Mouse (Mus musculus): ENCODE measurements around the gene Sec14l1. TPM values are rescaled to one million over a fixed set of nuclear protein-coding genes. Genes with fewer than 3 reads are reported as not detected.

The Sec14l1 gene
- polyA plus RNA-seq, 1 experiment, result 30.1 TPM

DNA sequence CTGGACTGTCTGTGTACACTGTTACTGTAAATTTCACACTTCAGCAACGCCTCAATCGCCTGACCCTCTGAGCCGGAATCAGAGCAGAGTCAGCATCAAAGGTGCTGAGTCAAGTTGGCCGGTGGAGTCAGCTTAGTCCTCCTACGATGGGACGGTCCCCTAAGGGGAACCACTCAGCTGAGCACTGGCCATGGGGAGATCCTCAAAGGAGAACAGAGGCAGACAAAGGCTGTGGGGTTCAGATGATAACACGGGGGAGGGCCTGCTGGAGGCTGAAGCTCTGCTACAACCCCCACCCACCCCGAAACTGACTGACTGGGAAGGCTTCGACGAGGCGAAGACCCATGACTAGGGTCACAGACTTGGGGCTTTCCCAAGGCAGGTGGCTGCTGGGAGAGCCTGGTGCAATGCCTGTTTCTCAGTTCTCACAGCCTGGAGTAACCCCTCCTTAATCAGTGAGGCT, 79.5 kb downstream of the Sec14l1 start:
- no peak overlapping the region for H3K27ac ChIP-seq (ENCODE audit: insufficient read depth, low read length)
- WGBS, result 49% methylated on average over 11 of the region's 11 CpGs

DNA sequence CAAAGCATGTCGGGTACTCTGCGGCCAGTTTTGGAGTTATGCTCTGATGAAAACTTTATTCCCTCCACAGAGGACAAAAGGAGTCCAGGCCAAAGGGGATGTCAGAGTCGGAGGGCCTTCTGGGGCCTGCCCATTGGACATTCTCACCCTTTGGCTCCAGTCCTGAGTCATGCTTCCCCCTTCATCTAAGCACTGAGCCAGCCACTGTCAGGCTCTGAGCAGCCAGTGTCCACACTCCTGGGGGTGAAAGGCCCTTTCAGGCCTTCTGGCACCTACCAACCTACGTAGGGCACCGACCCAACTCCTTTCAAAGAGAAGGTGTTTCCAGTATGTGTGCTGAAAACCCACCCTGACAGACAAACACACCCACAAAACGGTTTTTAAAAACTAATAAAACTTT, 80.6 kb downstream of the Sec14l1 start:
- Histone ChIP-seq H3K4me3 (ENCODE audit: extremely low read depth, insufficient read depth, insufficient read length) (no peak overlapping the region), H3K36me3 (ENCODE audit: control insufficient read depth, insufficient read depth, low read length) (no peaks in the 10 kb centered on the region), H3K27me3 (ENCODE audit: control insufficient read depth, insufficient read depth, low read length) (no peaks in the 10 kb centered on the region; the same call in 1 of the 2 replicates), H3K27ac (ENCODE audit: insufficient read depth, low read length) (no peak overlapping the region), H3K4me1 (ENCODE audit: control insufficient read depth, insufficient read depth, insufficient read length) (peaks cover 2% of the 10 kb centered on the region; the same call in 1 of the 2 replicates)
- no peak for TF ChIP-seq POLR2A (IDR thresholded peaks at IDR 0.05; ENCODE audit: low read depth, low read length)
- WGBS, result 85% methylated on average over 6 of the region's 6 CpGs
- DNase-seq (ENCODE audit: low read depth in 1 of 2, low spot score in 2 of 2), result no peak

More for the DNA sequence above, 79.5 kb downstream of the Sec14l1 start:
- no peaks in the 10 kb centered on the region for H3K36me3 ChIP-seq (ENCODE audit: control insufficient read depth, insufficient read depth, low read length)
- TF ChIP-seq CTCF (IDR thresholded peaks at IDR 0.05; ENCODE audit: extremely low read depth, insufficient read depth, insufficient read length, insufficient replicate concordance), result no peak
- no peaks in the 10 kb centered on the region; the same call in 1 of the 2 replicates for H3K27me3 ChIP-seq (ENCODE audit: control insufficient read depth, insufficient read depth, low read length)
- no peak overlapping the region for H3K4me3 ChIP-seq (ENCODE audit: extremely low read depth, insufficient read depth, insufficient read length)
- peaks cover 2% of the 10 kb centered on the region; the same call in 1 of the 2 replicates for H3K4me1 ChIP-seq (ENCODE audit: control insufficient read depth, insufficient read depth, insufficient read length)
- DNase-seq (ENCODE audit: low read depth in 1 of 2, low spot score in 2 of 2), result no peak

DNA sequence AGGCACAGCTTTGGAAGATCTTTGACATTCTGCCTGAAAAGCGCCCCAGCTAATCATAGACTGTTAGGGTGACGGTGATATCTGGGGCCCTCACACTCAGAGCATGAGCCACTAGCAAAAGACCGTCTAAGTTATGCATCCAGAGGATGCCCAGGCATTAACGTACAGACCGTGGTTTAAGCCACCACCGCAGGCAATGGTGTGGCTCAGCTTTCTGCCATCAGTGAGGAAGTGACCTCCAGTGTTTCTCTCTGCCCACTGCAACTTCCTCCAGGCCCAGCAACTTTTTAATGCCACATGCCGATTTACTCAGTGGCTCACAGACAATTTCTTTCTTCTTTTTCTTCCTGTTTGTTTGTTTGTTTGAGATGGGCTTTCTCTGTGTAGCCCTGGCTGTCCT, 81.7 kb downstream of the Sec14l1 start:
- TF ChIP-seq CTCF (IDR thresholded peaks at IDR 0.05; ENCODE audit: extremely low read depth, insufficient read depth, insufficient read length, insufficient replicate concordance) (no peak), POLR2A (IDR thresholded peaks at IDR 0.05; ENCODE audit: low read depth, low read length) (no peak)
- 29% methylated on average over 7 of the region's 7 CpGs for WGBS

DNA sequence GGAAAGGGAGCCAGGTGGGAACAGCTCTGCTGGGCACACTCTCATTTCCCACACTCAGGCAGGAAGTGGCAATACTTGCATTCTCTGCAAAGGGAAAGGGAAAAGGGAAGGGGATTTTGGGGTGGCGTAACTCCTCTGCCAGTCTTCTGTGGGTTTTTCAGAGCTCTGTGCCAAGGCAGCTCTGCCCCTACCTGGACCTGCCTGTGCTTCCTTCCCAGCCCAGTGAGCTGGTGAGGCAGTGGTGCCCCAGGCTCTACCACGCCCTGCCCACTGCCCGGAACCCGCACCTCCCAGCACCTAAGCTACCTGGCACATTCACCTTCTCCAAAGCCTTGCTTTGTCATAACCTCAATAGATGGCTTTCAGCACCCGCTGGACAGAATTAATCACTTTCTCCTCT, 83.2 kb downstream of the Sec14l1 start:
- TF ChIP-seq POLR2A (IDR thresholded peaks at IDR 0.05; ENCODE audit: low read depth, low read length) (no peak), CTCF (IDR thresholded peaks at IDR 0.05; ENCODE audit: extremely low read depth, insufficient read depth, insufficient read length, insufficient replicate concordance) (no peak)
- Histone ChIP-seq H3K27me3 (ENCODE audit: control insufficient read depth, insufficient read depth, low read length) (no peaks in the 10 kb centered on the region; the same call in 1 of the 2 replicates), H3K36me3 (ENCODE audit: control insufficient read depth, insufficient read depth, low read length) (no peaks in the 10 kb centered on the region), H3K4me1 (ENCODE audit: control insufficient read depth, insufficient read depth, insufficient read length) (peaks cover 2% of the 10 kb centered on the region; the same call in 1 of the 2 replicates), H3K27ac (ENCODE audit: insufficient read depth, low read length) (no peak overlapping the region), H3K4me3 (ENCODE audit: extremely low read depth, insufficient read depth, insufficient read length) (no peak overlapping the region)
- 48% methylated on average over 5 of the region's 5 CpGs for WGBS
- DNase-seq (ENCODE audit: low read depth in 1 of 2, low spot score in 2 of 2), result no peak

More for the DNA sequence above, 81.7 kb downstream of the Sec14l1 start:
- no peak overlapping the region for H3K27ac ChIP-seq (ENCODE audit: insufficient read depth, low read length)
- H3K4me1 ChIP-seq (ENCODE audit: control insufficient read depth, insufficient read depth, insufficient read length), result peaks cover 2% of the 10 kb centered on the region; the same call in 1 of the 2 replicates
- H3K4me3 ChIP-seq (ENCODE audit: extremely low read depth, insufficient read depth, insufficient read length), result no peak overlapping the region
- H3K27me3 ChIP-seq (ENCODE audit: control insufficient read depth, insufficient read depth, low read length), result no peaks in the 10 kb centered on the region; the same call in 1 of the 2 replicates
- no peaks in the 10 kb centered on the region for H3K36me3 ChIP-seq (ENCODE audit: control insufficient read depth, insufficient read depth, low read length)
- DNase-seq (ENCODE audit: low read depth in 1 of 2, low spot score in 2 of 2), result no peak

DNA sequence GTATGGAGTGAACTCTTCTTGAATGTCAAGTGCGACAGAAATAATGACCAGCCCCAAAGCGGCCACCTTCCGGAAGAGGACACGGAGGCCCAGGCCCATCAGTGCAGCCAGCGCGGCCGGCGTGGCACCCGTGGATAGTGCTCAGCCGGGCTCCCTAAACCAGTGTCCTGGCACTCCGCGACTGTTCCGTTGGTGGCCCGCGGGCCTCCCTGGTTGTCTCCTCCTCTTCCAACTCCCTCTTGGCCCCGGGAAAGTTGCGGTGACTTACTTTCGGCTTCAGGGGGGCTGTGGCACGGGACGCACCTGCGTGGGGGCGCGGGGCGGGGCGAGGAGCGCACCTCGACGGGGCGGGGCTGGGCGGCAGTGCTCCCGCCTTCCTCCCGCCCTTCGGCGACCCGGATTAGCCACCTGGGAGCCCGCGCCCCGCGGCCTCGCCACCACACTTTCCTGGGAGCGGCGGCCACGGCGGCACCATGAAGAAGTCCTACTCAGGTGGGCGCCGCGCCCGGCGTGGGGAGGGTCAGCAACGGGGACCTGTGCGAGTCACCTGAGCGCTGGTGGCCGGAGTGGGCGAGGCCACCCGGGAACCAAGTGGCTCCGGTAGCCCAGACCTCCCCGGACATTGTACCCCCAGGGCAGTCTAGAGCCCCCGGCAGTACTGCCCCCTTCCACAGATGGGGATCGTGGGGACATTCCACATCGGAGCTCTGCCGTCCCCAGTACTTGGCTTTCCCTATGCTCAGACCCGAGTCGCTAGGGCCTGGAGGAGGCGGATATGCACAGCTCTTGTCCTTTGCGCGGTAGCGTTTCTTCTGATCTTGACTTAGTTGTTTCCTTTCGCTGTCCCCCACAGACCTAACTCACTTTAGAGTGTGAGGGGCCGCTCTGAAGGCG, 84.6 kb downstream of the Sec14l1 start, which contains the start of gene Sept9:
Sept9 (plus strand) TSS at position 380 of the 894 bp plus-strand sequence.
- Histone ChIP-seq H3K4me3 (ENCODE audit: extremely low read depth, insufficient read depth, insufficient read length) (peak within 1 kb of the TSS; percentile 48; the same call in 1 of the 2 replicates), H3K4me1 (ENCODE audit: control insufficient read depth, insufficient read depth, insufficient read length) (peaks cover 2% of the 10 kb centered on the region; the same call in 1 of the 2 replicates), H3K36me3 (ENCODE audit: control insufficient read depth, insufficient read depth, low read length) (no peaks in the 10 kb centered on the region), H3K27ac (ENCODE audit: insufficient read depth, low read length) (peak within 1 kb of the TSS; percentile 1; the same call in 1 of the 2 replicates), H3K27me3 (ENCODE audit: control insufficient read depth, insufficient read depth, low read length) (no peaks in the 10 kb centered on the region; the same call in 1 of the 2 replicates)
- 10% methylated on average over 69 of the region's 70 CpGs for WGBS
- DNase-seq (ENCODE audit: low read depth in 1 of 2, low spot score in 2 of 2), result no peak
- no peak for TF ChIP-seq CTCF (IDR thresholded peaks at IDR 0.05; ENCODE audit: extremely low read depth, insufficient read depth, insufficient read length, insufficient replicate concordance)
- no peak for TF ChIP-seq POLR2A (IDR thresholded peaks at IDR 0.05; ENCODE audit: low read depth, low read length)

DNA sequence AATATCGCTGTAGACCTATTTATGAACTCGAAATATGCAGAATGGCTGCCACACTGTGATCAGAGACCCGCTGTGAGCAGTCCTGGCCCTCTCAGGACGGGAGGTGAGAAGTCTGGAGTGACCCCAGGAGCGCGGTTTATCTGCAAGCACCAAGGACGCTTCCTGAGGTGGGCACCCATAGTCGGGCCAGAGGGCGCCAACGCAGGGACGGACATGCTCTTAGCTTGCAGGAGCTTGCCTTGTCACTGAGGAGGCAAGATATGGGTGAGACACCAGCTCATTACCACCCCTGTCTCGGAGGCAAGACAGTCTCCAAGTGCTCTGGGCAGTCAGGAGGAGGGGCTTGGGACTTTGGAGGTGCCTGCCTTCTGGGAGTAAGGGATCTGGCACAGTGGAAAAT, 86.9 kb downstream of the Sec14l1 start:
- H3K36me3 ChIP-seq (ENCODE audit: control insufficient read depth, insufficient read depth, low read length), result no peaks in the 10 kb centered on the region
- TF ChIP-seq POLR2A (IDR thresholded peaks at IDR 0.05; ENCODE audit: low read depth, low read length) (no peak), CTCF (IDR thresholded peaks at IDR 0.05; ENCODE audit: extremely low read depth, insufficient read depth, insufficient read length, insufficient replicate concordance) (no peak)
- WGBS, result 85% methylated on average over 12 of the region's 12 CpGs
- H3K27ac ChIP-seq (ENCODE audit: insufficient read depth, low read length), result no peak overlapping the region
- H3K4me3 ChIP-seq (ENCODE audit: extremely low read depth, insufficient read depth, insufficient read length), result no peak overlapping the region
- H3K27me3 ChIP-seq (ENCODE audit: control insufficient read depth, insufficient read depth, low read length), result no peaks in the 10 kb centered on the region; the same call in 1 of the 2 replicates
- DNase-seq (ENCODE audit: low read depth in 1 of 2, low spot score in 2 of 2), result no peak
- peaks cover 2% of the 10 kb centered on the region; the same call in 1 of the 2 replicates for H3K4me1 ChIP-seq (ENCODE audit: control insufficient read depth, insufficient read depth, insufficient read length)

Data from spleen, adult 2 months (tissue).